Mouse (Mus musculus): ENCODE measurements at regions not wholly inside any gene's neighbourhood (a gene's known extent, or its start where the extent isn't known, plus 50 kb on each side); places are given as distances from the start of the nearest gene placed in this dataset.

- no peak for TF ChIP-seq CTCF (IDR thresholded peaks at IDR 0.05; ENCODE audit: control insufficient read depth, insufficient read depth, insufficient read length)
- no peak for TF ChIP-seq USF1 (IDR thresholded peaks at IDR 0.05; ENCODE audit: low read depth)
- no peak for TF ChIP-seq MYOD1 (IDR thresholded peaks at IDR 0.05; ENCODE audit: control insufficient read depth, insufficient read length, low read depth)
Observed at GRCm38 (mm10) chr1:73365842-73366241, 350.1 kb upstream of the Tnp1 start.

Data from C2C12 (cell line).